Mouse (Mus musculus) C2C12 (cell line): ENCODE measurements around the gene Ip6k3.
A peak's percentile ranks its signal among the peaks of the same experiment; 100 is the strongest.

Source experiments
- CTCF ChIP-seq: IDR thresholded peaks from one replicate; pipeline ENCODE4 v1.5.1; 2011; ENCODE audit not compliant: control insufficient read depth, insufficient read depth, insufficient read length
- MAX ChIP-seq: IDR thresholded peaks from one replicate; pipeline ENCODE4 v1.6.1; 2011; ENCODE audit warnings: mild to moderate bottlenecking, control low read depth
- USF1 ChIP-seq: IDR thresholded peaks from one replicate; pipeline ENCODE4 v1.6.1; 2011; ENCODE audit warnings: low read depth, mild to moderate bottlenecking, control low read depth, moderate library complexity

- TF ChIP-seq CTCF (no peak), USF1 (no peak), MAX (peak; percentile 59)
These were observed 34.4 kb upstream of the Ip6k3 start for GRCm38 (mm10) chr17:27201981-27202380.
